ENCODE assay signal across 12 mouse cellular contexts in genomic region chr3:65407891-65408290, GRCm38 (mm10).
"Had no signal": no experiment of that assay in that cellular context is flagged by ENCODE, and none has a peak within 500 bp of the region (broad histone marks: within the 10 kb centered on the region; RNA-seq: fewer than 3 reads in every experiment).

No protein-coding gene starts in this region.

- DNase-seq: retina, postnatal 1 day; right cerebral cortex, adult 18-20 months; right cerebral cortex, postnatal 14 days; right cerebral cortex, postnatal 25 days; right cerebral cortex, postnatal 4 days; spleen, adult 18-20 months; thymus, adult 18-20 months; thymus, adult 2 months; thymus, postnatal 14 days; thymus, postnatal 25 days; thymus, postnatal 36 days; thymus, postnatal 4 days had no signal
